Mouse (Mus musculus): Measurements from ENCODE around the gene Gcc1. TPM values are rescaled to one million over a fixed set of nuclear protein-coding genes. Genes with fewer than 3 reads are reported as not detected.

Gene Gcc1
- total RNA-seq (2021) = 1 to 10 TPM; 9.4 to 9.5 TPM

GRCm38 (mm10) chr6:28428290-28428689, at the start of gene Gcc1:
Gcc1 (minus strand) TSS chr6:28428390.
- no peak for DNase-seq

DNA sequence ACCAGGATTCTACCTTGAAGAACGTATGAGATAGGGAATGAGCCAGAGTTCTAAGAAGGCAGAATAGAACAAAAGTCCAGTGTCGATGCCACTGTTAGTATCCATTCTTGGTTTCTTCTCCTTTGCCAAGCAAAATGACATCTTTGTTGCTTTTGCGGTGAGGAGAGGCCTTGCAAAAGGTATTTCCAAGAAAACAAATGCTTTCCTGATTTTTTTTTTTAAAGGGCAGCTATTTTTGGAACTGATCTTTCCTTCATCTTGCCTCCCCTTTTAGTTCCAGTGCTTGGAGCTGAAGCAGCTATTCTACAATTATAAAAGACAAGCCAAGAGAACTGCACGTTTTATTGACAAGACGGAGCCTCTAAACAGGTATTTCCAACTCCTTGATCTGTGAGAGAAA, 46.6 kb upstream of the Gcc1 start, which contains the start of gene Snd1:
TSS of gene Snd1 (plus strand) at position 301 of the 400 bp plus-strand sequence.
- intact Hi-C loops (cut with DNase I) = loop anchor here (5.0 kb wide), 2 partner anchors 53 to 213 kb away; partner anchors contain the start of gene Arf5
- DNase-seq = no peak

More at GRCm38 (mm10) chr6:28428290-28428689, at the start of gene Gcc1:
- intact Hi-C loops (cut with DNase I) = loop anchor here (10.0 kb wide), 1 partner anchor 197 kb away; no protein-coding TSS in a partner anchor

DNA sequence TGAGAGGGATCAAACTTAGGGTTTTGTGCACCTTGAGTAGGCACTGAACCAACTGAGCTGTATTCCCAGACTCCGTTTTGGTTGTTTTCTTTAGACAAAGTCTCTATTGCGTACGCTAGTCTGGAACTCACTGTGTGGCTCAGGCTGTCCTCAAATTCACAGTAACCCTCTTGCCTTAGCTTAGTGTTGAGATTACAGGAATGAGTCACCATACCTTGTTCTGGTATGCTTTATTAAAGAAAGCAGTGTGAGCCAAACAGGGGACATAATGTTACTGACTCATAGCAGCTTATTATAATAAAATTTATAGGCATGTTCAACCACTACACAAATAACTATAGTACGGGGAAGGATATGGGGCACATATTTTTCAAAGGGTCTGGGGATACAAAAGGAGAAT, 46.0 kb upstream of the Gcc1 start:
- DNase-seq = no peak
- intact Hi-C loops (cut with DNase I) = no loop called here

DNA sequence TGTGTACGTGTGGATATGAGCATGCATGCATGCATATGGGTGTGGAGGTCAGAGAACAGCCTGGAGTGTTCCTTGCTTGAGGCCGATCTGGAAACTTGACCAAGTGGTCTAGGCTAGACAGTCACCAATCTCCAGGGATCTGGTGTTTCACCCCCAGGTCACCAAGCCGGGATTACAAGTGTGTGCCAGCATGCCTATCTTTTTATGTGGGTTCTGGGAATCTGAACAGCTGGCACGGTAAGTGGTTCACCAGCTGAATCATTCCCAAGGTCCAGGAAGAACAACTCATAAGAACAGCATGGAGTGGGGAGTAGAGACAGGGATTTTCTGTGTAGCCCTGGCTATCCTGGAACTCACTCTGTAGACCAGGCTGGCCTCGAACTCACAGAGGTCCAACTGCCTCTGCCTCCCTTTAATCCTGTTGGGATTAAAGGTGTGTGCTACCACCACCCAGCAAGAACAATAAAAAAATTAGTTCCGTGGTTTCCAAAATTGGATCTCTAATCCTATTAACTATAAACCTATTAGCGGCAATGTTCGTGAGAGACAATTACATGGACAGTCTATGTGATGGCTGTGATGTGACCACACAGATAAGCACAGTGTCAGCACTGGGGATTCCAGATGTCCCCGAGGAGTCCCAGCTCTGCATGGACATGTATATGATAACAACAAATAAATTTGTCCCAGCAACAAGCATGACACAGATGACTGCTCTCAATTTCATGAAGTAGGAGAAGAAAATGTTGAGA, 43.3 kb upstream of the Gcc1 start:
- no peak for DNase-seq
- intact Hi-C loops (cut with DNase I) = no loop called here

DNA sequence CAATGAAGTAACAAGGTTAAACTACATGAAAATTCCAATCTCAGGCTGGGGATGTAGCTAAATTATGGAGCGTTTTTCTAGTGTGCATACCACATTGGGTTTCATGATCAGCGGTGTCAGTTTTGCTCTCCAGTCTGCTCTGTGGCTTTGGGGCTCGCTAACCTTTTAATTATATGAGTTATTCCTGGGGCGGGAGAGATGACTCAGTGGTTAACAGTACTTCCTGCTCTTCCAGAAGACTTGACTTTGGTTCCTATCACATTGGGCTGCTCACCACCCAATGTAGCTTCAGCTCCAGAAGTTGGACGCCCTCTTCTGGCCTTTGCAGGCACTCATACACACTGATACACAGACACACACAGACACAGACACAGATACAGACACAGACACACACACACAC, 42.4 kb upstream of the Gcc1 start:
- intact Hi-C loops (cut with DNase I) = no loop called here
- no peak for DNase-seq

DNA sequence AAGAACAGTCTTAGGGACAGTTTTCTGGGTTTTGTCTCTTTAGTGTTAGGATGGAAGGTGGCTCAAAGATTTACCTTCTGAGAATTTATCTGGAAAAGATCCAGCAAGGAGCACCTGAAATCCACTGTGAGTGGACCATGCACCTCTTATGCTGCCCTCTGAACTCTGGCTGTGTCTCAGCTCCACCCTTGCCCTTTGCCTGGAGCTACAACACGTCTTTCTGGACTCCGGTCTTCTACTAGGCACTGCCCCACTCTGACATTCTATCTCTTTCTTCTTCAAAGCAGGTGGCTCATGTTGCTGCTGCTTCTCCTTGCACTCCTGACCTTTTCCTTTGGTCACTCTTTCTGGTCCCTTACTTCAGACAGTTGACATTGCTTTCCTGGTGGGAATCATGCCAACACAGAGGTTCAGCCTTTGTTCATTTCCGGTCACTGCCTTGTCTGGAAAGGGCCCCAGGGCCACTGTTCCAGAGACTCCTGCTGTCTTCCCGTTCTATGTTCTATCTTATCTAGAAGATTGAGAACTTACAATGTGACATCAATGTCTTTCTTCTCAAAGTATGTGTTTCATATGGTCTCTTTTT, 41.9 kb upstream of the Gcc1 start:
- DNase-seq = no peak
- intact Hi-C loops (cut with DNase I) = no loop called here

DNA sequence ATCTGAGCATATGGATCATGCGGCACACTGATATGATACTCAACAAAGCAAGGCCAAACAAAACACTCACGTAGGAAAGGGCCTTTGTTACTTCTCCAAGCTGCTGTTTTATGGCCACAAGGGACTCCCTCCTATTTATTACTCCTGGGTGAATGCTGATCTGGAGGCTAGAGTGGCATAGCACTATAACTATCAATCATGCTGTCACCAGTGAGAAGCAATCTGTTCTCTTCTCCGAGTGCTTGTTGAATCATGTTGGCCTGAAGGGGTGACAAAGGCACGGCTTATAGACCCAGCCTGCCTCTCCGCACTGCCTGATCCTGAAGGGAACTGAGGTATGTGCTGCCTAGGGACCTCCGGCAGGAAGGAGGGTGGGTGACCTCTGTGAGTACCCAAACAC, 36.4 kb upstream of the Gcc1 start:
- DNase-seq = no peak
- intact Hi-C loops (cut with DNase I) = no loop called here

DNA sequence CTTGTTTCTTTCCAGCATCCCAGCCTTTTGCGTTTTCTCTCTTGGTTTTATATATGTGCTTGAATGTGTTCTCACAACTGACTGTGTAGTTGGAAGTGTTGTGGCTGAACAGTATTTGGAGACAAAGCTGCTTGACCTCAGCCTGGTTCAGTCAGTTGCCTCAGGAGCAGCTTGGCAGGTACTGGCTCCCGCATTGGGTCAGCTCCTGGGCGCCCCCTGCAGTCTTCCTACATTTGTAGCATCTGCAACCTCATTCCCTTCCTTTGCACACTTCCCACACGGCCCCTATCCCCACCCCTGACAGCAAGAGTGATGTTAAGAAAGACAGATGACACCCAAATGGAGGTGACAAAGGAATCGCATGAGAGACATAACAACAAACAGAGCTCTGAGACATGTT, 32.3 kb upstream of the Gcc1 start:
- peak; percentile 73 to 85 for DNase-seq
- intact Hi-C loops (cut with DNase I) = loop anchor here (1.0 to 2.0 kb wide), 2 partner anchors 121 to 152 kb away; no protein-coding TSS in a partner anchor

GRCm38 (mm10) chr6:28459221-28459668, 31.1 kb upstream of the Gcc1 start:
- DNase-seq = no peak

DNA sequence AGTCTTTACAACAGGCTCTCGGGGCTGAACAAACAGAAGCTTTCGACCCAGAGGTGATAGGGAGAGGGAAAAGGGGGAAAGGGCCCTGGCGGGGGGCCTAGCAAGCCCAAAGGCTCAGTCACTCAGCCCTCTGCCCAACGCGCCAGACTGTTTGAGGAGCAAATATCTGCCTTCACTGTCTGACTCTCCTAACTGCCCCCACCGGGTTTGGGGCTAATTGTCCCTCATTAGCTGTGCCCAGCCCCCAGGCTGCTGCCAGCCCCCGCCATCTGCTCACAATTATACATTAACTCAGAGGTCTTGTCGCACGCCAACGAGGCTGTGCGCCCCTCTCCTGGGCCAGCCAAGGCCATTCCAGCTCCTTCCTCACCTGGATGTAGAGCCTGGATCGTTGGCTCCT, 22.8 kb upstream of the Gcc1 start:
- intact Hi-C loops (cut with DNase I) = no loop called here
- DNase-seq = no peak

More at GRCm38 (mm10) chr6:28459221-28459668, 31.1 kb upstream of the Gcc1 start:
- intact Hi-C loops (cut with DNase I) = loop anchor here (5.0 kb wide), 1 partner anchor 802 kb away; no protein-coding TSS in a partner anchor

DNA sequence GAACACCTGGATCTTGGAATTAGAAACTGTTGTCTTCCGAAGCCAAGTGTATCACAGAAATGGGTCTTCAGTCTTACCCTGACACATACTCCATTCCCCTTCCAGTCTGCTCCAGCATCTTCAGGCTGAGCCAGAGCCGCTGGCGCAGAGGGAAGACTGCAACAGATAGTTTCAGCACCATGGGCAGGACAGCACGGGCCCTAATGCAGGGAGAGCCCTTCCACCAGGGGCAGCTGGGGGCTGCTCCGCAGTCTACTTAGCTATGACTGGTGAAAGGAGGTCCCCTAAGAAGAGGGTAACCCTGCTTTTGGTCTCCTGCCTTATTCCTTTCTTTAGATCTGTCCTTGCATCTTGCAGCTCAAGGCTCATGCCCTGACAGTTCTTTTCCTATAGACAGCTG, 22.3 kb upstream of the Gcc1 start:
- intact Hi-C loops (cut with DNase I) = no loop called here
- no peak for DNase-seq

DNA sequence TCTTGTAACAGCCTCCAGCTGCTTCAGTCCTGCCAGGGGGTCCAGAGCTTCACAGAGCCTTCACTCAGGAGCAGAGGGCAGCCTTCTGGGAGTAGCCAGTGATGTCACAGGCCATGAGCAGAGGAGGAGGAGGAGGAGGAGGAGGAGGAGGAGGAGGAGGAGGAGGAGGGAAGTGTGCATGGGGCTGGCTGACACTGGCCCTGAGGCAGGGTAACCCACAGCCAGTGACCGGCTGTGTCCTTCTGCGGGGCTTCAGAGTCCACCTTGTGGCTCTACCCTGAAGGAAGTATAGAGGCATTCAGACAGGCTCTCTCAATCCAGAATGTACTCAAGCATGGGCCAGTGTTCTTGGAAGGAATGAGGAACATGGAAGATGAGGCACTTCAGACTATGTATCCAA, 21.1 kb upstream of the Gcc1 start, which contains the start of gene Pax4:
TSS of gene Pax4 (minus strand) at position 101 of the 400 bp plus-strand sequence.
- no peak for DNase-seq
- intact Hi-C loops (cut with DNase I) = no loop called here

DNA sequence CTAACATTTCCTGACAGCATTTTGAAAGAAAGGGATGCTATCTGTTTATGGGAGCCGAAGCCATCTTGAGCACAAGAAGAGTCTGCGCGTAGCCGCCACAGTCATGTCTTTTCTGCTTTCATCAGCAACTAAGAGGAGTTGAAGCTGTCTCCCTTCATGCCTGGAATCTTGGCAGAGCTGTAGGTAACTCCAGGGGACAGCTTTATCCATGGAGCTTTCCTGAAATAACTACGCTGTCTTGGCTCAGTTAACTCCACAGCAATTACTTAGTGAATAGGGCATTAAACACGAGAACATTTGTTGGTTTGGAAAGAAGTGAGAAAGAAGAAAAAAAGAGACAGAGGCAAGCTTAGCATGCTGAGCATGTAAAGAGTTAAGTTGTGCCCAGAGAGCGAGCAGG, 19.7 kb upstream of the Gcc1 start:
- intact Hi-C loops (cut with DNase I) = no loop called here
- no peak for DNase-seq

DNA sequence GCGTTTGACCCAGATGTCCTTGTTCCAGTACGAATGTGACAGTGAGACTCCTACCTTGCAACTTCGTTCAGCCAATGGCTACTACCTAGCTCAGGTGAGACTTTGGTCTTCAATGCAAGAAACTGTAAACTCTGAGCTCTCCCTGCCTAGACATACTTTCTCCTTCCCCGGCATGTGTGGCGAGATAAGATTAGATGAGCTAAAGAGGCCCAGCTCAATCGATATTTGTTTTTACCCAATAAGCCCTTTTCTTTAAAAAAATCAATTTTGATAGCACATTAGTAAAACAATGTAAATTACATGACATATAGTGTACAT, 3.3 kb upstream of the Gcc1 start:
- intact Hi-C loops (cut with DNase I) = no loop called here

DNA sequence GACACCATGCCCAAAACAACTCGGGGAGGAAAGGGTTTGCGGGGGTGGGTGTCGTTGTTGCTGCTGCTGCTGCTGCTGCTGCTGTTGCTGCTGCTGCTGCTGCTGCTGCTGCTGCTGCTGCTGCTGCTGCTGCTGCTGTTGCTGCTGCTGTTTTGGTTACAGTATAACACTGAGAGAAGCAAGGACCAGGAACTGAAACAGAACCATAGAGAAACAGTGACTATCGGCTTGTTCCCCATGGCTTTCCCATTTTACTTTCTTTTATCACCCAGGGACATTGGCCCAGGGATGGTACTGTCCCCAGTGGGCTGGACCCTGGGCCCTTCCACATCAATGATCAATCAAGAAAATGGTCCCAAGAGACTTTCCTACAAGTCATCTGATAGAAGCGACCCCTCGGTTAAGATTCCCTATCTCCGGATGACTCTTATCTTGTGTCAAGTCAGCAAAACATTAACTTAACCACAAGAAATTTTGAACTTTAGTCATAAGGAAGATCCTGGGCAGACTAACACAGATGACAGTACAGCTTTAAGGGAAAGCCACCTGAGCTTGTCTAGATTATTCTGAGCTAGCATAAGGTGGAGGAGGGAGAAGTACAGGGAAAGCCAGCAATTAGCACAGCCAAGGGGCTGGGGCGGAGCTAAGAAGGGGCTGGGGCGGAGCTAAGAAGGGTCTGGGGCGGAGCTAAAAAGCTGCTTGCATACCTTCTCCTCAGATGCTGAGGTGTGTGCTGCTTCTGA, 2.8 kb upstream of the Gcc1 start:
- no peak for DNase-seq
- intact Hi-C loops (cut with DNase I) = no loop called here

More for the DNA sequence above, 3.3 kb upstream of the Gcc1 start:
- no peak for DNase-seq

- no peak for DNase-seq
- intact Hi-C loops (cut with DNase I) = loop anchor here (10.0 kb wide), 1 partner anchor 195 kb away; no protein-coding TSS in a partner anchor
These were observed 1.7 kb upstream of the Gcc1 start for GRCm38 (mm10) chr6:28429870-28430269.

- intact Hi-C loops (cut with DNase I) = loop anchor here (10.0 kb wide), 1 partner anchor 198 kb away; no protein-coding TSS in a partner anchor
- no peak for DNase-seq
These were observed 922 bp downstream of the Gcc1 start, which contains the start of gene Fscn3 for GRCm38 (mm10) chr6:28427096-28427839. Fscn3 (plus strand) TSS chr6:28427789.

- intact Hi-C loops (cut with DNase I) = loop anchor here (10.0 kb wide), 1 partner anchor 200 kb away; no protein-coding TSS in a partner anchor
- DNase-seq = no peak
These were observed 3.2 kb downstream of the Gcc1 start for GRCm38 (mm10) chr6:28425019-28425418.

DNA sequence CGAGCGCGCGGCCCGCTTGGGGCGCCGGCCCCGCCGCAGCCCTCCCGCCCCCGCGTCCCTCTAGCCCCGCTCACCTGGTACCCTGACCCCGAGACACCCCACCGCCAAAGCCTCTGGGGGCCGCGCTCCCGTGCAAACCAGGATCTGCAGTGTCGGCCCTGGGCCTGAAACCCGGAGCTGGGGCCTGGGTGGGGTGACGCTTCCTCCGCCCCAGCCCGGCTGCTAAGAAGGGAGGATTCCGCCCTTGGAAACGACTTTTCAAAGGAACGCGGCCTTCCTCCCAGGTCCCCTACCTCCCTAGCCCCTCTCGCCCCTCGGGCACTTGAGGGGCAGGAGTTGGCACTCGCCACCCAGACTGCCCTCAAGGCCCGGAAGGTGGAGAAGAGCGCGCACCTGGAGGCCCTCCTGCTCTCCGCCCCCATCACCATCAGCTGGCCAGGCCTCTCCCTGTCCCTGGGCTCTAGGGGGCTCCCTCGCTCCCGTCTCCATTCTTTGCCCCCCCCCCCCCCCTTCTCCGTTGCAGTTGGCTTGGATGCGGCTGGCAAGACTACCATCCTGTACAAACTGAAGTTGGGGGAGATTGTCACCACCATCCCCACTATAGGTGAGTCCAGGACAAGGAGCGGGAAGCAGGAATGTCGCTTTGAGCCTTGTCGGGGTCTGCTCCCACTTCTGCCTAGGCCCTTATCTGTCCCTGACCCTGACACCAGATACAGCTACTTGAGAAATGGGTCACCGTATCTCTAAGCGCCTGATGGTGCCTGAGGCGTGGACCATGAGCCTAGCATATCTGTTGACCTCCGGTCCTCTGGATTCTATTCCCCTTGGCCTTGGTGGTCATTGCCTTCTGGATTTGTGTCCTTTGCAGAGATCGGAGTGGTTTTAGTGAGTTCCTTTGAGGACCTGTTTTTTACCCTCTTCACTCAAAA, 4.2 kb downstream of the Gcc1 start:
- peak; percentile 53 to 75 for DNase-seq
- intact Hi-C loops (cut with DNase I) = loop anchor here (5.0 to 10.0 kb wide), 3 partner anchors 53 to 201 kb away; partner anchors contain the start of gene Snd1
